Comparison of ENCODE assay signal across 22 mouse cellular contexts in genomic region chr6:125017682-125018081, GRCm38 (mm10). TPM values are rescaled to one million over a fixed set of nuclear protein-coding genes. Genes with fewer than 3 reads are reported as not detected.
DNase-seq lines count a peak whose midpoint lies in the region; ATAC-seq lines count a peak whose summit lies in the region.
"Had no signal": no experiment of that assay in that cellular context is flagged by ENCODE, and none has a peak within 500 bp of the region (broad histone marks: within the 10 kb centered on the region; RNA-seq: fewer than 3 reads in every experiment).

No protein-coding gene starts in this region.

- H3K9me3 ChIP-seq in liver, embryonic 11.5 days (ENCODE audit: control insufficient read depth, low read length), result no peaks in the 10 kb centered on the region
- no peaks in the 10 kb centered on the region for H3K9me3 ChIP-seq in hindbrain, embryonic 13.5 days
- H3K9me3 ChIP-seq: heart, embryonic 15.5 days; hindbrain, embryonic 10.5 days had no signal

- ATAC-seq in liver, embryonic 11.5 days (replicated peaks; ENCODE audit: low FRiP score), result peak; percentile 84
- ATAC-seq in megakaryocyte progenitor cell, adult 5-6 weeks (replicated peaks; ENCODE audit: poor library complexity), result peak; percentile 88
- no peak for ATAC-seq in hindbrain, embryonic 13.5 days (ENCODE audit: low FRiP score)
- ATAC-seq: CD4-positive, CD25-positive, alpha-beta regulatory T cell, adult 4 months; forebrain, embryonic 16.5 days; inflammation-experienced regulatory T-cells, adult 6 months had no signal

- peaks cover 21% of the 10 kb centered on the region for H3K36me3 ChIP-seq in liver, embryonic 11.5 days (ENCODE audit: control insufficient read depth, insufficient read depth, low read length)
- peaks cover 68% of the 10 kb centered on the region for H3K36me3 ChIP-seq in hindbrain, embryonic 13.5 days

- peak; percentile 60 for DNase-seq in ES-CJ7 (ENCODE audit: low read depth, low spot score)
- peak; percentile 68 for DNase-seq in c-Kit-negative CD71-positive TER-119-positive erythroid progenitor cells, embryonic 14.5 days (ENCODE audit: low read depth, low spot score)
- DNase-seq in liver, embryonic 11.5 days (ENCODE audit: low spot score), result no peak
- DNase-seq in gastrocnemius, postnatal 14 days, result no peak
- DNase-seq in urinary bladder, postnatal 14 days (ENCODE audit: low spot score), result no peak
- DNase-seq: cerebellum, adult 11-12 months; gastrocnemius, adult 2 months; heart, adult 18-20 months; lung, embryonic 14.5 days; midbrain, embryonic 14.5 days; right cerebral cortex, postnatal 4 days; thymus, adult 18-20 months had no signal

- H3K27ac ChIP-seq in liver, embryonic 11.5 days (ENCODE audit: low read depth, low read length), result no peak overlapping the region
- H3K27ac ChIP-seq in hindbrain, embryonic 13.5 days, result no peak overlapping the region
- H3K27ac ChIP-seq: gastrocnemius, adult 2 months; heart, embryonic 15.5 days; hindbrain, embryonic 10.5 days; kidney, postnatal 0 days; macrophage had no signal

- H3K4me3 ChIP-seq in liver, embryonic 11.5 days (ENCODE audit: low read depth, low read length), result no peak overlapping the region
- H3K4me3 ChIP-seq in hindbrain, embryonic 13.5 days, result no peak overlapping the region
- H3K4me3 ChIP-seq: gastrocnemius, adult 2 months; heart, embryonic 15.5 days; hindbrain, embryonic 10.5 days had no signal

- intact Hi-C loops in gastrocnemius, postnatal 14 days (cut with DNase I; ENCODE audit: low total_unique reads), result no loop called here

- no peaks in the 10 kb centered on the region for H3K27me3 ChIP-seq in liver, embryonic 11.5 days (replicated peaks; ENCODE audit: control insufficient read depth, insufficient read depth, low read length)
- no peaks in the 10 kb centered on the region for H3K27me3 ChIP-seq in hindbrain, embryonic 13.5 days
- H3K27me3 ChIP-seq: heart, embryonic 15.5 days had no signal

- no peak overlapping the region for H3K4me2 ChIP-seq in liver, embryonic 11.5 days
- H3K4me2 ChIP-seq in hindbrain, embryonic 13.5 days, result no peak overlapping the region
- H3K4me2 ChIP-seq: heart, embryonic 15.5 days; lung, embryonic 14.5 days had no signal

- H3K4me1 ChIP-seq in liver, embryonic 11.5 days (replicated peaks; ENCODE audit: control insufficient read depth, insufficient read depth, low read length), result peaks cover 2% of the 10 kb centered on the region; the same call in 1 of the 2 replicates
- peaks cover 4% of the 10 kb centered on the region for H3K4me1 ChIP-seq in hindbrain, embryonic 13.5 days (replicated peaks)
- H3K4me1 ChIP-seq: heart, embryonic 15.5 days; hindbrain, embryonic 10.5 days had no signal

- WGBS in liver, embryonic 11.5 days, result 87% methylated on average over 3 of the region's 3 CpGs
- 97% methylated on average over 3 of the region's 3 CpGs for WGBS in hindbrain, embryonic 13.5 days

- no peak overlapping the region for H3K9ac ChIP-seq in liver, embryonic 11.5 days (ENCODE audit: low read depth, low read length)
- H3K9ac ChIP-seq in hindbrain, embryonic 13.5 days, result no peak overlapping the region
- H3K9ac ChIP-seq: heart, embryonic 15.5 days; lung, embryonic 14.5 days had no signal

RNA-seq across cellular contexts. Expression of gene Zfp384, which starts 8.7 kb away (rescaled TPM):
- 7.6 and 7.9 TPM in 2 replicates for polyA plus RNA-seq in liver, embryonic 11.5 days (2014; fragmentation: Nextera tagmentation; extraction: Ambion mirVana)
- 67.9 and 69.9 TPM in 2 replicates for total RNA-seq in megakaryocyte progenitor cell, adult 5-6 weeks (2015)
- total RNA-seq in megakaryocyte progenitor cell, adult 5-6 weeks (2017), result 26.2 and 29.3 TPM in 2 replicates
- 10 to 100 TPM; 20.1 to 20.7 TPM for total RNA-seq in gastrocnemius, postnatal 14 days (2021)
- polyA plus RNA-seq in hindbrain, embryonic 13.5 days (2015; fragmentation: Nextera tagmentation; extraction: Ambion mirVana), result 17.7 and 20.4 TPM in 2 replicates

RNA-seq across cellular contexts. Expression of gene Pianp, which starts 21.2 kb away (rescaled TPM):
- polyA plus RNA-seq in liver, embryonic 11.5 days (2014; fragmentation: Nextera tagmentation; extraction: Ambion mirVana), result 0.30 and 0.40 TPM in 2 replicates
- 0.15 TPM in 1 of 2 replicates, not detected in the other for total RNA-seq in megakaryocyte progenitor cell, adult 5-6 weeks (2015)
- total RNA-seq in megakaryocyte progenitor cell, adult 5-6 weeks (2017), result not detected in 2 replicates
- total RNA-seq in gastrocnemius, postnatal 14 days (2021), result under 1 TPM; 0.16 to 0.72 TPM
- 29.3 and 31.6 TPM in 2 replicates for polyA plus RNA-seq in hindbrain, embryonic 13.5 days (2015; fragmentation: Nextera tagmentation; extraction: Ambion mirVana)
- total RNA-seq: neutrophil, adult 5-6 weeks had no signal

RNA-seq across cellular contexts. Expression of gene Ing4, which starts 21.9 kb away (rescaled TPM):
- 60.0 and 63.8 TPM in 2 replicates for polyA plus RNA-seq in liver, embryonic 11.5 days (2014; fragmentation: Nextera tagmentation; extraction: Ambion mirVana)
- 22.8 and 25.2 TPM in 2 replicates for total RNA-seq in megakaryocyte progenitor cell, adult 5-6 weeks (2015)
- total RNA-seq in megakaryocyte progenitor cell, adult 5-6 weeks (2017), result 44.4 and 49.8 TPM in 2 replicates
- 10 to 100 TPM; 29.6 TPM for total RNA-seq in gastrocnemius, postnatal 14 days (2021)
- polyA plus RNA-seq in hindbrain, embryonic 13.5 days (2015; fragmentation: Nextera tagmentation; extraction: Ambion mirVana), result 168 and 175 TPM in 2 replicates

RNA-seq across cellular contexts. Expression of gene Acrbp, which starts 31.8 kb away (rescaled TPM):
- polyA plus RNA-seq in liver, embryonic 11.5 days (2014; fragmentation: Nextera tagmentation; extraction: Ambion mirVana), result 6.0 and 7.4 TPM in 2 replicates
- 8.1 and 9.5 TPM in 2 replicates for total RNA-seq in megakaryocyte progenitor cell, adult 5-6 weeks (2015)
- total RNA-seq in megakaryocyte progenitor cell, adult 5-6 weeks (2017), result 3.6 and 5.8 TPM in 2 replicates
- 1 to 10 TPM; 1.4 to 2.5 TPM for total RNA-seq in gastrocnemius, postnatal 14 days (2021)
- polyA plus RNA-seq in hindbrain, embryonic 13.5 days (2015; fragmentation: Nextera tagmentation; extraction: Ambion mirVana), result 17.5 and 19.7 TPM in 2 replicates

RNA-seq across cellular contexts. Expression of gene Lpar5, which starts 50.0 kb away (rescaled TPM):
- 2.6 and 3.2 TPM in 2 replicates for polyA plus RNA-seq in liver, embryonic 11.5 days (2014; fragmentation: Nextera tagmentation; extraction: Ambion mirVana)
- total RNA-seq in megakaryocyte progenitor cell, adult 5-6 weeks (2015), result 6.7 and 10.6 TPM in 2 replicates
- 3.5 and 6.7 TPM in 2 replicates for total RNA-seq in megakaryocyte progenitor cell, adult 5-6 weeks (2017)
- under 1 TPM in 1 of 2 experiments, not detected in 1; 0.24 TPM for total RNA-seq in gastrocnemius, postnatal 14 days (2021)
- polyA plus RNA-seq in hindbrain, embryonic 13.5 days (2015; fragmentation: Nextera tagmentation; extraction: Ambion mirVana), result 0.55 and 0.65 TPM in 2 replicates
- total RNA-seq: gastrocnemius, adult 2 months had no signal

Comparison
In these comparisons a context has a peak if more than half of its experiments do, and no peak if none do; other contexts are left out.
1. DNase-seq: peak in ES-CJ7 (single experiment) and c-Kit-negative CD71-positive TER-119-positive erythroid progenitor cells, embryonic 14.5 days (single experiment); none in liver, embryonic 11.5 days (single experiment), gastrocnemius, postnatal 14 days (single experiment) and urinary bladder, postnatal 14 days (single experiment).